Mouse (Mus musculus) heart, embryonic 16.5 days (tissue): ENCODE data around the gene Prkg2. TPM values are rescaled to one million over a fixed set of nuclear protein-coding genes. Genes with fewer than 3 reads are reported as not detected.

ENCODE experiments used
- ATAC-seq: fragments of 200-750 bp; cut with Nextera tagmentation; replicated peaks from 2 replicates; pipeline ENCODE4 v1.8.0; 2017; ENCODE audit warnings: moderate number of reproducible peaks; ENCODE audit not compliant: insufficient read depth, low FRiP score; ENCODE audit errors: extremely low read depth
- H3K27ac ChIP-seq: fragments of 300-500 bp; sonication (generic); 2 replicates; pipeline ENCODE4 v1.5.1; 2014; ENCODE audit warnings: mild to moderate bottlenecking, low read length, control low read depth, moderate library complexity
- H3K27me3 ChIP-seq: fragments of 300-500 bp; sonication (generic); 2 replicates; pipeline ENCODE4 v1.6.1; 2014; ENCODE audit warnings: low read length, mixed read lengths; ENCODE audit not compliant: control insufficient read depth, insufficient read depth
- H3K36me3 ChIP-seq: fragments of 300-500 bp; sonication (generic); 2 replicates; pipeline ENCODE4 v1.6.1; 2014; ENCODE audit not compliant: control insufficient read depth, insufficient read depth
- H3K4me1 ChIP-seq: fragments of 300-500 bp; sonication (generic); 2 replicates; pipeline ENCODE4 v1.6.1; 2014; ENCODE audit warnings: low read length, mixed read lengths; ENCODE audit not compliant: control insufficient read depth, insufficient read depth
- H3K4me2 ChIP-seq: fragments of 300-500 bp; sonication (generic); 2 replicates; pipeline ENCODE4 v1.6.1; 2014; ENCODE audit warnings: low read depth, mild to moderate bottlenecking, control low read depth, low read length
- H3K4me3 ChIP-seq: fragments of 300-500 bp; sonication (generic); 2 replicates; pipeline ENCODE4 v1.5.1; 2014; ENCODE audit warnings: mild to moderate bottlenecking, control low read depth, low read length
- H3K9ac ChIP-seq: fragments of 300-500 bp; sonication (generic); 2 replicates; pipeline ENCODE4 v1.6.1; 2014; ENCODE audit warnings: low read length, control low read depth
- H3K9me3 ChIP-seq: fragments of 300-500 bp; sonication (generic); replicated peaks from 2 replicates; pipeline ENCODE4 v1.6.1; 2016; ENCODE audit warnings: low read length; ENCODE audit not compliant: control insufficient read depth
- WGBS: fragments of 180-500 bp; shearing (Covaris S2); extraction: QIAGEN DNeasy Blood & Tissue Kit; methylation state at CpG from one replicate; pipeline ENCODE4 v1.1.7; 2014; 5-methylcytosine and 5-hydroxymethylcytosine counted together
- polyA plus RNA-seq: library from polyadenylated mRNA; unstranded; fragments of >200 nt; fragmentation: Nextera tagmentation; extraction: Ambion mirVana; gene quantifications from 2 replicates; pipeline ENCODE4 v1.2.1, GENCODE M21; 2015

The Prkg2 gene
- polyA plus RNA-seq, 1 experiment from 2014 or later = 0.26 TPM

GRCm38 (mm10) chr5:98902339-98902738 is 134.8 kb downstream of the Prkg2 start:
- 65% methylated on average over 4 of the region's 4 CpGs for WGBS
- Histone ChIP-seq H3K27ac (no peak overlapping the region), H3K27me3 (no peaks in the 10 kb centered on the region), H3K9me3 (no peaks in the 10 kb centered on the region), H3K4me2 (no peak overlapping the region), H3K9ac (no peak overlapping the region), H3K4me1 (no peaks in the 10 kb centered on the region), H3K36me3 (no peaks in the 10 kb centered on the region), H3K4me3 (no peak overlapping the region)
- ATAC-seq = no peak

DNA sequence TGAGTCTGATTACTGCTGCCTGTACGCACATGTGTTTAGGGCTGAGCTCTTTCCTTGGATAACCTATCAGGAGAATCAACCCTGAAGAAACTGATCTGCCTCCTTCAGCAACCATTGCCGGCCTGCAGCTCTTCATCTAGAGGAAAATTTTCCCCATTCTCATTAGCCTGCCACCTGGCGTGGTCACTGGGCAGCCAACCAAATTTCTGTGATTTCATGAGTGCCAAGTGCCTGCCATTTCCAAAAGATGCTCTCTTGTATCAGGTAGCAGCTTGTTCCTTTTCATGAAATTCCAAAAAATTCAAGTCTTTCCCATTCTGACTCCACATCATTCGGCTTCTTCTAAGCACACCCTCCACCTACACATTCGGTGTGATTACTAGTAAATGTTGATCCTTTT is 136.2 kb downstream of the Prkg2 start:
- no peak for ATAC-seq
- H3K4me3 ChIP-seq = no peak overlapping the region
- 78% methylated on average over 5 of the region's 5 CpGs for WGBS
- H3K27ac ChIP-seq = no peak overlapping the region
- H3K36me3 ChIP-seq = no peaks in the 10 kb centered on the region
- H3K4me2 ChIP-seq = no peak overlapping the region
- no peaks in the 10 kb centered on the region for H3K27me3 ChIP-seq
- H3K9ac ChIP-seq = no peak overlapping the region
- H3K9me3 ChIP-seq = no peaks in the 10 kb centered on the region
- H3K4me1 ChIP-seq = no peaks in the 10 kb centered on the region

GRCm38 (mm10) chr5:98897946-98898345 is 139.2 kb downstream of the Prkg2 start:
- no peak for ATAC-seq

GRCm38 (mm10) chr5:98894281-98894680 is 142.9 kb downstream of the Prkg2 start:
- no peak overlapping the region for H3K27ac ChIP-seq
- H3K27me3 ChIP-seq = no peaks in the 10 kb centered on the region
- H3K9me3 ChIP-seq = no peaks in the 10 kb centered on the region
- no peaks in the 10 kb centered on the region for H3K36me3 ChIP-seq
- H3K4me2 ChIP-seq = no peak overlapping the region
- WGBS = 76% methylated on average over 3 of the region's 3 CpGs
- no peak overlapping the region for H3K4me3 ChIP-seq
- H3K4me1 ChIP-seq = no peaks in the 10 kb centered on the region
- ATAC-seq = no peak
- H3K9ac ChIP-seq = no peak overlapping the region

More at GRCm38 (mm10) chr5:98897946-98898345, 139.2 kb downstream of the Prkg2 start:
- Histone ChIP-seq H3K4me2 (no peak overlapping the region), H3K4me1 (no peaks in the 10 kb centered on the region), H3K4me3 (no peak overlapping the region), H3K9me3 (no peaks in the 10 kb centered on the region), H3K9ac (no peak overlapping the region), H3K27me3 (no peaks in the 10 kb centered on the region), H3K27ac (no peak overlapping the region), H3K36me3 (no peaks in the 10 kb centered on the region)

DNA sequence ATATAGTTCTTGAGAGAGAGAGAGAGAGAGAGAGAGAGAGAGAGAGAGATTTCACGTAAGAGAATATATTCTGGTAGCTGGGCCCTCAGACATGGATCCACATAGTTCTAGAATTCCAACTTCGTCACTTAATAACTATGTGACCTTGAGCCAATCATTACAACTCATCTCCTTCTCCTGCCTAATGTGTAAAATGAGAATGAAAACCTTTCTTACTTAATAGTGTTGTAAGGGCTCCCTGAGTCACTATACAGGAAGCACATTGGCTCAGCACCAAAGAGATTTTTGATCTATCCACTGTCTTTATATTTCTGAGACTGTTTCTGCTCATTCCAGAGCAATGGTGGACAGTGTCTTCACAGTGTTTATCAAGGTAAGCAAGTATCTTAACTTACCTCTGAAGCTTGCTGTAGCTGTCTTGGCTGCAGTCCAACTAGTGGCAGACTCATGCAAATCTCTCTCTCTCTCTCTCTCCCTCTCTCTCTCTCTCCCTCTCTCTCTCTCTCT is 146.6 kb downstream of the Prkg2 start:
- H3K4me1 ChIP-seq = no peaks in the 10 kb centered on the region
- 47% methylated on average over 2 of the region's 2 CpGs for WGBS
- no peak overlapping the region for H3K4me2 ChIP-seq
- H3K27me3 ChIP-seq = no peaks in the 10 kb centered on the region
- no peak overlapping the region for H3K27ac ChIP-seq
- no peak for ATAC-seq
- H3K36me3 ChIP-seq = no peaks in the 10 kb centered on the region
- H3K9me3 ChIP-seq = no peaks in the 10 kb centered on the region
- H3K4me3 ChIP-seq = no peak overlapping the region
- H3K9ac ChIP-seq = no peak overlapping the region

DNA sequence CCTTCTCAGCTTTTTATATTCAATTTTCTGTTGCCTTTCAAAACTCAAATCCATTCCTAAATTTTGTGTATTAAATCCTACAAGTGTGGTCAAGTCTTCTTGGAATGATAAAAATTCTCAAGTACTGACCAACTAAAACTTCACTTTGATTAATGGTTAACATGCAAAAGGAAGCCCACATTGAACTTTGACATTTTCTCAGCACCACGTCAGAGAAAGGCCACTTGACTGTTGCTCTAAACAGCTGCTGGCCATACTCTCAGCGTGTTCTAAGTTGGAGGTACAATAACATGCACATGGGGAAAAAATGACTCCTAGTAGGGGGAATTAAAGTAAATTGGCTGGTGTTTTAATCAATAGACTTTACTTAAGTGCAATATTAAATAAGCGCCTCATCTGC is 155.1 kb downstream of the Prkg2 start:
- no peaks in the 10 kb centered on the region for H3K36me3 ChIP-seq
- no peak for ATAC-seq
- no peaks in the 10 kb centered on the region for H3K4me1 ChIP-seq
- no peaks in the 10 kb centered on the region for H3K9me3 ChIP-seq
- no peaks in the 10 kb centered on the region for H3K27me3 ChIP-seq
- no peak overlapping the region for H3K9ac ChIP-seq
- no peak overlapping the region for H3K4me2 ChIP-seq
- no peak overlapping the region for H3K4me3 ChIP-seq
- WGBS = 70% methylated on average over 3 of the region's 3 CpGs
- H3K27ac ChIP-seq = no peak overlapping the region

Other genes with a start within 250 kb of the Prkg2 start
- gene Bmp3, start 182.9 kb downstream of the Prkg2 start, polyA plus RNA-seq = 0.74 and 0.99 TPM in 2 replicates